Mouse (Mus musculus): ENCODE measurements around the gene Gm3233.
"Not testable (repeated sequence)": the region's sequence is repeated elsewhere in the genome, so short reads cannot be mapped to it uniquely, and the experiment has no call there.

Gm3233 gene

GRCm38 (mm10) chr10:77729241-77729640, 30.2 kb downstream of the Gm3233 start:
- no peak for DNase-seq (ENCODE audit: low read depth in 1 of 2, low spot score in 2 of 2)

GRCm38 (mm10) chr10:77728280-77728679, 31.2 kb downstream of the Gm3233 start:
- no peak for DNase-seq (ENCODE audit: low read depth in 1 of 2, low spot score in 2 of 2)

- DNase-seq (ENCODE audit: low read depth in 1 of 2, low spot score in 2 of 2) = no peak
These were observed 33.3 kb downstream of the Gm3233 start, which contains the start of gene Gm10100 for GRCm38 (mm10) chr10:77726186-77726585. Gm10100 (plus strand) TSS chr10:77726486.

- no peak for DNase-seq (ENCODE audit: low read depth in 1 of 2, low spot score in 2 of 2)
These were observed 34.6 kb downstream of the Gm3233 start for GRCm38 (mm10) chr10:77724855-77725254.

GRCm38 (mm10) chr10:77720299-77720698, 39.2 kb downstream of the Gm3233 start, which contains the start of gene Krtap12-1:
Krtap12-1 (plus strand) TSS chr10:77720599.
- not testable (repeated sequence) for DNase-seq (ENCODE audit: low read depth in 1 of 2, low spot score in 2 of 2)

GRCm38 (mm10) chr10:77715507-77715906, 44.0 kb downstream of the Gm3233 start, which contains the start of gene Gm10142:
Gm10142 (plus strand) TSS chr10:77715807.
- no peak for DNase-seq (ENCODE audit: low read depth in 1 of 2, low spot score in 2 of 2)

GRCm38 (mm10) chr10:77713734-77714133, 45.7 kb downstream of the Gm3233 start:
- no peak for DNase-seq (ENCODE audit: low read depth in 1 of 2, low spot score in 2 of 2)

- DNase-seq (ENCODE audit: low read depth in 1 of 2, low spot score in 2 of 2) = not testable (repeated sequence)
These were observed 48.3 kb downstream of the Gm3233 start, which contains the start of gene Gm10024 for GRCm38 (mm10) chr10:77711157-77711556. Gm10024 (plus strand) TSS chr10:77711457.

- no peak for DNase-seq (ENCODE audit: low read depth in 1 of 2, low spot score in 2 of 2)
These were observed 49.7 kb downstream of the Gm3233 start for GRCm38 (mm10) chr10:77709831-77710230.
